In the genomic region with DNA sequence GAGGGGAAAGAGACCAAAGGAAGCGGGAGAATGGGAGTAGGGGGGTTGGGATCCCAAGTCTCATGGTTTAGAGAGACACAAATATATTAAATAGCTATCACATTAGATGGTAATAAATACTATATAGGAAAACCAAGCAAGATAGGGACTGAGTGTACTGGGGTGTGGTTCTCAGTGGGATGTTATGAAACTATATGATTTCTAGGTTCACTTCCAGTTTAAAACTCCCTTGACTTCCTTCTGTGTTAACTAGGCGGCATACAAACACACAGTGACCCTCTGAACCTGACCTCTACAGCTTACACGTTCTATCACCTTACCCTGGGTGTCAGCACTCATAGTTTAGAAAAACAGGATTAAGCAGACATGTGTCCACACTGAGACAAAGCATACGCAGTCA, we compare ENCODE assay signal across 14 mouse cellular contexts.
"Had no signal": no experiment of that assay in that cellular context is flagged by ENCODE, and none has a peak within 500 bp of the region (broad histone marks: within the 10 kb centered on the region; RNA-seq: fewer than 3 reads in every experiment).

No protein-coding gene starts in this region.

- H3K9ac ChIP-seq: liver, embryonic 14.5 days; lung, embryonic 15.5 days; midbrain, embryonic 13.5 days; neural tube, embryonic 12.5 days had no signal

- H3K27ac ChIP-seq: kidney, postnatal 0 days; liver, embryonic 14.5 days; lung, embryonic 15.5 days; macrophage; midbrain, embryonic 10.5 days; midbrain, embryonic 13.5 days; neural tube, embryonic 12.5 days had no signal

- H3K9me3 ChIP-seq: lung, embryonic 15.5 days; megakaryocyte, embryonic 14.5 days; midbrain, embryonic 10.5 days; midbrain, embryonic 13.5 days; neural tube, embryonic 12.5 days had no signal

- H3K4me3 ChIP-seq: layer of hippocampus, adult 2 months; lung, embryonic 15.5 days; megakaryocyte, embryonic 14.5 days; midbrain, embryonic 10.5 days; midbrain, embryonic 13.5 days; neural tube, embryonic 12.5 days had no signal

- H3K36me3 ChIP-seq: lung, embryonic 15.5 days; midbrain, embryonic 10.5 days; midbrain, embryonic 13.5 days; neural tube, embryonic 12.5 days had no signal

- DNase-seq: kidney, postnatal 25 days; lung, adult 18-20 months; lung, postnatal 14 days; thymus, adult 18-20 months; thymus, postnatal 36 days had no signal

- H3K4me2 ChIP-seq: lung, embryonic 15.5 days; midbrain, embryonic 13.5 days had no signal

- H3K27me3 ChIP-seq: lung, embryonic 15.5 days; megakaryocyte, embryonic 14.5 days; midbrain, embryonic 13.5 days; neural tube, embryonic 12.5 days had no signal
